Mouse (Mus musculus): Measurements from ENCODE around the gene Got1.
A peak's percentile ranks its signal among the peaks of the same experiment; 100 is the strongest.

The Got1 gene

GRCm38 (mm10) chr19:43487429-43487828 lies 37.0 kb downstream of the Got1 start:
- DNase-seq (ENCODE audit: low read depth, low spot score) = peak; percentile 68

DNA sequence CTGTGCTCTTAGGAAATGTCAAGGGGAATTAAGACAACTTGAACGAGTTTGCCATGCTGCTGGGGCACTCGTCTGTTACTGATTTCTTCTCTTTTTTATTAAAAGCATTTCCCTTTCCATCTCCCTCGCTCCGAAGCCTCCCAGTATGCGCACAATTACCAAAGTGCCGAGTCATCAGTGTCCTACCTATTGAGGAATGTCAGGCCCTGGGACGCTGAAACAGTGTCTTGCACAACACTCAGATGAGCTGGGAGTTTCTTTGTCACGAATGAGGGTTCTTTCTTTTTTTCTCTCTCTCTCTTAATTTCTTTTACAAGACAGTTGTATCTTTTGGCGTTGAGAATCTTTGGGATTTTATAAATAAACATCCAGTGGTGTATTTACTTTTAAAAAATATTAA lies 43.9 kb downstream of the Got1 start:
- DNase-seq (ENCODE audit: low read depth, low spot score) = no peak

GRCm38 (mm10) chr19:43479431-43479830 lies 45.0 kb downstream of the Got1 start:
- DNase-seq (ENCODE audit: low read depth, low spot score) = no peak

GRCm38 (mm10) chr19:43478891-43479290 lies 45.5 kb downstream of the Got1 start:
- peak; percentile 83 for DNase-seq (ENCODE audit: low read depth, low spot score)

GRCm38 (mm10) chr19:43477436-43477835 lies 47.0 kb downstream of the Got1 start:
- no peak for DNase-seq (ENCODE audit: low read depth, low spot score)

DNA sequence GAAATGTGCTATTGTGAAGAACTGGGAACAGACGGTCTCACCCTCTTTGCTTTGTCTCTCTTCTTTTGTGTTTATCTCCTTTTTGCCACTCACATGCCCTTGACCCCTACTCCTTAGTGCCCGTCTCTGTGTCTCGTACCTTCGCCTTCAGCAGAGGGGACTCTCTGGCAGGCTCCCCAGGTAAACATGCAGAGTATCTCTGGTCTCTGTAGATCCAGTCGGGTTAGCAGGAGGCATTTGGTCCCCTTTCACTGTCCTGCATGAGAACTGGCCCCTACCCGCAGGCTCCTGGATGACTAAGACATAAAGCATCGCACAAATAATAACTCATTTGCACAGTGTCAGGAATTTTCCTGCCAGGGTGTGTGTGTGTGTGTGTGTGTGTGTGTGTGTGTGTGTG lies 48.3 kb downstream of the Got1 start:
- no peak for DNase-seq (ENCODE audit: low read depth, low spot score)

DNA sequence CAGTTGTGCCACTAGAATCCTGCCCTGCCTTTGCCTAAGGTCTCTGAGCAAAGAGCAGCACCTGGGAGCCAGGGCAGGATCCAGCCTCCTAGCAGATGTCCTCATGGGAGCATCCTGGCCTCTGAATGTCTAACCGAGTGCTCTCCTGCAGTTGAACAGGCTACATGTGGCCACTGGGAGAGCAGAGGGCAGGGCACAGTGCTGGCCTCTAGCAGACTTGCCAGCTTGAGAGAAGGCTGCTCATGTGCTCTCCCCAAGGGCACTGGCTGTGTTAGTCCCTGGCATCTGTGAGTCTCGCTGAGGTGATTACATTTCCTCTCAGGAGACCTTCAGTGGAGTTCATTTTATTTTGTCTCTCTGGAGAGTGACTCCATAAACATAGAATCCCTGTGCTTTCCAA lies 48.8 kb downstream of the Got1 start:
- no peak for DNase-seq (ENCODE audit: low read depth, low spot score)

GRCm38 (mm10) chr19:43472781-43473180 lies 51.6 kb downstream of the Got1 start:
- no peak for DNase-seq (ENCODE audit: low read depth, low spot score)

DNA sequence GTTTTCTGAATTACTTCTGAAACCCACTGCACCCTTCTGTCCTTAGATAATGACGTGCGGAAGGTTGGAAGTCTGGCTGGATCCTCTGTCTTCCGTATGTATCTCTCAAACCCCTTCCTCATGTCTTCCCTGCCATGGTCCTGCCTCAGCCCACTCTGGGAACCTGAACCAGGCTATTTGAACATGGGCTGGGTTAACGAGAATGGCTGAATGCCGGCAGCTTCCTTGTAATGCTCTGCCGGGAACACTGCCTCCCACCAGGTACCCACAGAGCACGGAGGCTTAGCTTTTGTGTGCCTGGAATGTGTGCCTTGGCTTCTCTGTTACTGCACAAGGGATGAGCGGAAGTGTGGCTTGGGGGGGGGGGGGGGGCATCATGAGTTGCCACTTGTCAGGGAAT lies 52.1 kb downstream of the Got1 start:
- DNase-seq (ENCODE audit: low read depth, low spot score) = peak; percentile 83

DNA sequence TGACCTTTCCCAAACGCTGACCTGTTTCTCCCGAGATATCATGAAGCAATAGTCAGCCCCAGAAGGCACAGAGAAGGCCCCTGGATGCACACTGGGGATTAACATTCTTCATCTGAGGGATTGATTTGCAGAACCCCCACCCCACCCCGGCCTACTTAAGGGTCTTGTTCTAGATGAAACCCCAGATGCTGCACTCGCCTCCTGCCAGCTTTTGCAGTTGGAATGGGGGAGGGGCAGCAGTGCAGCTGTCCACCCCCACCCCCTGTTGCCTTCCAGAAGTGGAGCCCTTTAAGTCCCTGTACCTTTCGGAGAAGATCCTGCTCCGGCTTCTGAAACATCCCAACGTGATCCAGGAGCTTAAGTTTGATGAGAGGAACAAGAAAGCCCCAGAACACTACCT lies 55.1 kb downstream of the Got1 start:
- no peak for DNase-seq (ENCODE audit: low read depth, low spot score)

DNA sequence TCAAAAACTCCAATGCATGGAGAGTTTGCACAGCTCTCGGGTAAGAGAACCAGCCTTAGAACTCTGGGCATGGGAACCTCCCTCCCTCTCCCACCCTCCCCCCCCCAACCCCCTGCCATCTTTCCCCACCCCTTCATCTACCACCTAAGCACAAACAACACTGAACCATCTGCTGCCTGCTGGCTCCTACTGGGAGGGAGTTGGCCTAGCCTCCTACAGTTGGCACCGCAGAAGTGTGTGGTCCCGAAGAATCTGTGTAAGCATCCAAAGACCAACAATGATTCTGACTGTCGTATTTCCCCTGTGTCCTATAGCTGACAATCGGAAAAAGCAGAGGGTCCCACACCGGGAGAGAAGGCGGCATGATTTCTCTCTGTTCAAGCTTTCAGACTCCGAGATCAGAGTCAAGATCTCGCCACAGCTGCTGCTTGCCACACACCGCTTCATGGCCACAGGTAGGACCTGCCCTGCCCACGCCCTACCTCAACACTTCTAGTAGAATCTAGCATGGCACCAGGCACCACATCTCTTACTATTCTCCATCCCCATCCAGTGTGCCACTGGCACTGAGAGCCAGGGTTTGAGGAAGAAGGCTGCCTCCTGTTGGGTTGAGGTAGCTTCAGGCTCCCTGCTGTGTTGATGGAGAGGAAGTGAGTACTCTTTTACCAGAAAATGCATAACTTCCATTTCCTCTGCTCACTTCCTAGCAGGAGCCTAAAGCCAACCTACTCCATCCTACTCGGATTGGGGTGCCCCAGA lies 56.3 kb downstream of the Got1 start:
- peak; percentile 11 for DNase-seq (ENCODE audit: low read depth, low spot score)

DNA sequence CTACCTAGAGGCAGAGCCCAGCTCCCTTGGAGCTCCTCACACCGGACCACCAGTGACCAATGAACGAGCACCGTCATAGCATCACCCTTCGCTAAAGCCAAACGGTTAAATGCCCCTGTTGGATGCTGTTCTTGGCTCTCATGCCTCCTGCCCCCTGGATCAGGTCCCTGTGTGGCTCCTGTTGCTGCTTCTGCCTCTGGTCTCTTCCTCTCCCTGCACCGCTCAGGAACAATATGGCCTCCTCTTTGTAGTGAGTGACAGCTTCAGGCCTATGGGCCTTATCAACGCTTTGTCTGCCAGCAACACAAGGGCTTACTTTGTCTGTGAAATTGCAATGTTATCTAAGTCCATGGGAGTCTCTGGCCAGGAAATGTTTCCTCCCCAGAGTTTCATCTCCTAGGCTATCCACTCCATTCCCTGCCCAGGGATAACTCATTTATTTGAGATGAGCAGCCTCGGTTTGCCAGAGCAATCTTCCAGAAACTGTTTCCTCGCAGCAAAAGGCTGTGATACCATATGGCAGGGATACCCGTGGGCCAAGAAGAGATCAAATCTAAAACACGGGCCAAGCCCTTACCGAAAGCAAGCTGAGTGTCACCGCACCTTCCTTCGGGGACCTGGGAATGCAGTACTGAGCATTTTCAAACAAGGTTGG lies 58.7 kb downstream of the Got1 start:
- DNase-seq (ENCODE audit: low read depth, low spot score) = no peak

- no peak for DNase-seq (ENCODE audit: low read depth, low spot score)
Observed at GRCm38 (mm10) chr19:43465076-43465475, 59.3 kb downstream of the Got1 start.

GRCm38 (mm10) chr19:43464294-43464687 lies 60.1 kb downstream of the Got1 start:
- no peak for DNase-seq (ENCODE audit: low read depth, low spot score)

DNA sequence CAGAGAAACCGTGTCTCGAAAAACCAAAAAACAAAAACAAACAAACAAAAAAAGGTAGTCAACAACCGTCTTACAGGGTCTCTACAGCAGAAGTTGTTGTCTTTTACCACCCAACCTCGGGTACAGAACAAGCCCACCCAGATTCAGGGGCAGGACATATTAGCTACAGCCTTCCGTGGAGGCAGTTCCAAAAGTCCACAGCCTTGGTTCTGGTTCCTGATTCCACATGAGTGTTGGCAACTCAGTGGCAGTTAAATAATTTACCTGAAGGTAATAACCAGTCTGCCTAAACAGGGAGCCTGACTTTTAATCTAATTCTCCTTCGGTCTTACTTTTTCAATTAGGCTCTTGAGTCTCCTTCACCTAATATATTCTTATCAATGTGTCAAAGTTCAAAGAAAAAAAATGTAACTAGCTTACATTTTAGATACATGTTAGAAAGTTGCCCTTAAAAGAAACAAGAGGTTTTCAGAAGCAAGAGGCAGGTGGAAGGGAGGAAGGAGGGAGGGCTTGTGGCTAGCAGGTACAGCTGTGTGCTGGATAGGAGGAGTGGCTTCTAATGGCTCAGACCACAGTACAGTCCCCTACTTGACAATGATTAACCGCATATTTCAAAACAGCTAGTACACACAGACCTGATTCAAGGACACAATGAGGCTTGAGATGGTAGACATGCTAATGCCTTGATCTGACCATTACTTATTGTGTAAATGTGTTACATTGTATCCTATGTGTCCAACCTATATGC lies 60.7 kb downstream of the Got1 start:
- DNase-seq (ENCODE audit: low read depth, low spot score) = no peak

GRCm38 (mm10) chr19:43462141-43462540 lies 62.3 kb downstream of the Got1 start:
- no peak for DNase-seq (ENCODE audit: low read depth, low spot score)

DNA sequence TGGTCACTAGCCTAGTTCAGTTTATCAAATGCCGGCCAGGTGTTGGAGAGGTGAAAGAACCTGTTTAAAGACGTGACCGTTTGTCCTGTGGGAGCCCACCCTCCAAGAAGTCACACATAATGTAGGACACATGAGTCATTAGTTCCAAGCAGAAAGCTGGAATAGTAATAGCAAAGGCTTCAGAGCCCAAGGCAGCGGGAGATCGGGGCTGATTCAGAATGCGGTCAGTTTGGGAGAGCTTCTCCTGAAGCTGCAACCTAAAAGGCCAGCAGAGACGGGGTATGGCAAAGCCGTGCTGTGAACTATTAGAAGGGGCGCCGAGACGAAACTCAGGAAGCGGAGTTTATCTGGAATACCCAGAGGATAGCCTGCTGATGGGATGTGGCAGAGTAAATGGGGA lies 63.9 kb downstream of the Got1 start:
- no peak for DNase-seq (ENCODE audit: low read depth, low spot score)

- no peak for DNase-seq (ENCODE audit: low read depth, low spot score)
Observed at GRCm38 (mm10) chr19:43459948-43460347, 64.5 kb downstream of the Got1 start.

GRCm38 (mm10) chr19:43453025-43453424 lies 71.4 kb downstream of the Got1 start:
- no peak for DNase-seq (ENCODE audit: low read depth, low spot score)

- DNase-seq (ENCODE audit: low read depth, low spot score) = no peak
Observed at GRCm38 (mm10) chr19:43452176-43452575, 72.2 kb downstream of the Got1 start.

GRCm38 (mm10) chr19:43451563-43451962 lies 72.8 kb downstream of the Got1 start:
- no peak for DNase-seq (ENCODE audit: low read depth, low spot score)
